Mouse (Mus musculus) kidney, embryonic 15.5 days (tissue): ENCODE measurements around the gene Foxk1. TPM values are rescaled to one million over a fixed set of nuclear protein-coding genes. Genes with fewer than 3 reads are reported as not detected.

Experiments used
- ATAC-seq: fragments of 200-750 bp; cut with Nextera tagmentation; replicated peaks from 2 replicates; pipeline ENCODE4 v1.8.0; 2017; ENCODE audit warnings: moderate TSS enrichment; ENCODE audit not compliant: low FRiP score
- H3K27ac ChIP-seq: fragments of 300-500 bp; sonication (generic); 2 replicates; pipeline ENCODE4 v1.5.1; 2015; ENCODE audit warnings: mild to moderate bottlenecking, inconsistent platforms
- H3K27me3 ChIP-seq: fragments of 300-500 bp; sonication (generic); 2 replicates; pipeline ENCODE4 v1.6.1; 2015; ENCODE audit warnings: inconsistent platforms
- H3K36me3 ChIP-seq: fragments of 300-500 bp; sonication (generic); 2 replicates; pipeline ENCODE4 v1.6.1; 2015; ENCODE audit warnings: inconsistent platforms
- H3K4me1 ChIP-seq: fragments of 300-500 bp; sonication (generic); 2 replicates; pipeline ENCODE4 v1.6.1; 2015; ENCODE audit warnings: inconsistent platforms
- H3K4me2 ChIP-seq: fragments of 300-500 bp; sonication (generic); 2 replicates; pipeline ENCODE4 v1.6.1; 2015; ENCODE audit warnings: moderate library complexity, mild to moderate bottlenecking, inconsistent platforms
- H3K4me3 ChIP-seq: fragments of 300-500 bp; sonication (generic); replicated peaks from 2 replicates; pipeline ENCODE4 v1.5.1; 2015; ENCODE audit warnings: mild to moderate bottlenecking, inconsistent platforms
- H3K9ac ChIP-seq: fragments of 300-500 bp; sonication (generic); 2 replicates; pipeline ENCODE4 v1.6.1; 2015; ENCODE audit warnings: mild to moderate bottlenecking, inconsistent platforms
- H3K9me3 ChIP-seq: fragments of 300-500 bp; sonication (generic); replicated peaks from 2 replicates; pipeline ENCODE4 v1.6.1; 2016; ENCODE audit warnings: inconsistent platforms
- WGBS: fragments of 180-500 bp; shearing (Covaris S2); methylation state at CpG from one replicate; pipeline ENCODE4 v1.1.7; 2015; ENCODE audit warnings: mixed read lengths; 5-methylcytosine and 5-hydroxymethylcytosine counted together
- polyA plus RNA-seq: library from polyadenylated mRNA; unstranded; fragments of >200 nt; fragmentation: Nextera tagmentation; extraction: Ambion mirVana; gene quantifications from 2 replicates; pipeline ENCODE4 v1.2.1, GENCODE M21; 2015

Gene Foxk1
- polyA plus RNA-seq, 1 experiment from 2014 or later = 7.7 TPM

DNA sequence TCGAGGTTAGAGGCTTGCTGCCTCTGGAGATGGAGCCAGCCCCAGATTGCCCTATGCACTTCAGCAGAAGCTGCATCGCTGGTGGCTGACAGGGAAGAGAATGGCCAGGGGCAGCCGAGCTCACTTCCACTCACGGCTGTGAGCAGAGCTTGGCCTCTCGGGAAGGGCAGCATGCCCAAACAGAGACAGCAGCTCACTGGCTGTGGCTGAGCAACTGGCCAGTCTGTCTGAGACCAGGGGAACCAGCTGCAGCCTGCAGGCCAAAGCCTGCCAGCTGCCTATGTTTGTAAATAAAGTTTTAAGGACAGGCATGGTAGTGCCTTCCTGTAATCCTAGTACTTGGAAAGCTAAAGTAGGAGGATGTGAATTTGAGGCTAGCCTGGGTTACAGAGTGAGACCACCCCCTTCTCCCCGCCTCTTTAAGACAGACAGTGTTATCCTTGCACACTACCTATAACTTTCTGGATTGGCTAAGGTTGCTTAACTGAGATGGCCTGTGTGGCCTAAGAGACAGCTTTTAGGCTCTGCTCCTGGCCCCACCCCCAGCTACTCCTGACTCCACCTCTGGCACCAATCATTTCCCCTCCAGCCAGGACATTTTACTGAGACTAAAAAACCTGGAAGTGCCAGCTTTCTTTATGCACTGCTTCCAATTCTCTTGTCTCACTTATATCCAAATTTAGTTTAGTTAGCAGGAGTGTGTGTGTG is 11.5 kb downstream of the Foxk1 start:
- no peak for ATAC-seq
- H3K4me3 ChIP-seq = no peak overlapping the region
- no peaks in the 10 kb centered on the region for H3K9me3 ChIP-seq
- peaks cover 76% of the 10 kb centered on the region for H3K4me1 ChIP-seq
- 68% methylated on average over 6 of the region's 6 CpGs for WGBS
- no peaks in the 10 kb centered on the region for H3K36me3 ChIP-seq
- peak overlapping the region; percentile 76 for H3K27ac ChIP-seq
- no peak overlapping the region for H3K4me2 ChIP-seq
- no peaks in the 10 kb centered on the region for H3K27me3 ChIP-seq
- no peak overlapping the region for H3K9ac ChIP-seq

DNA sequence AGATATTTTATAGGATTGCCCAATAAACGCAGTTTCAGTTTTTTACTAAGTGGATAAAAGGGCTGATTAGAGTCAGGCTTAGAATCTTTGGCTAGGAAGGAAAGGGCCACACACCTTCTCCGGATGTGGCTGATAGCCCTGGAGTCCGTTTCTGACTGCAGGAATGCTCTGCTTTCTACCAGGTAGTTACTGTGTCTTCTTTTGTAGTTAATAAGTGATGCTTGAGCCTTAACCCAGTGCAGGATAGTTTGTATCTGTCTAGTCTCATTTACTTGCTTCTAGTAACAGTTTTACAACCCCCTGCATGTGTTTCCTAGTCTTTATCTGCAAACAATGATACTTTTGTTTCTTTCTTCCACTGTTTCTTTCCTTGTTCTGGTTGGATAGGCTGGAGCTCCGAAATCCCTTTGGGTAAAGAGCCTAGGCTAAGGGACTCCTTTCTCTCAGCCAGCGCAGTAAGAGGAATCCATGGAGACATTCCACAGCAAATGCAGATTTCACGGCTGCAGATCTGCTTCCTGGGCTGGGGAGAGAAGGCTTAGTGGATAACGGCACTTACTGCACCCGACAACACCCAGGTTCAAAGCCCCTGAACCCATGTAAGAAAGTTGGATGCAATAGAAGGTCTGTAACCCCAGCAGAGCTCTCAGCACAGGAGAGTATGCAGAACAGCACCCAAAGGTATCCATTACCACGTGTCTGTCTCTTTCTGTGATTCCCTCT is 12.6 kb downstream of the Foxk1 start:
- H3K4me1 ChIP-seq = peaks cover 82% of the 10 kb centered on the region
- no peak for ATAC-seq
- no peaks in the 10 kb centered on the region for H3K27me3 ChIP-seq
- peak overlapping the region; percentile 76 for H3K27ac ChIP-seq
- 49% methylated on average over 9 of the region's 9 CpGs for WGBS
- H3K36me3 ChIP-seq = peaks cover 2% of the 10 kb centered on the region; the same call in 1 of the 2 replicates
- H3K4me3 ChIP-seq = no peak overlapping the region
- no peak overlapping the region for H3K9ac ChIP-seq
- peak overlapping the region; percentile 29; the same call in 1 of the 2 replicates for H3K4me2 ChIP-seq
- no peaks in the 10 kb centered on the region for H3K9me3 ChIP-seq

DNA sequence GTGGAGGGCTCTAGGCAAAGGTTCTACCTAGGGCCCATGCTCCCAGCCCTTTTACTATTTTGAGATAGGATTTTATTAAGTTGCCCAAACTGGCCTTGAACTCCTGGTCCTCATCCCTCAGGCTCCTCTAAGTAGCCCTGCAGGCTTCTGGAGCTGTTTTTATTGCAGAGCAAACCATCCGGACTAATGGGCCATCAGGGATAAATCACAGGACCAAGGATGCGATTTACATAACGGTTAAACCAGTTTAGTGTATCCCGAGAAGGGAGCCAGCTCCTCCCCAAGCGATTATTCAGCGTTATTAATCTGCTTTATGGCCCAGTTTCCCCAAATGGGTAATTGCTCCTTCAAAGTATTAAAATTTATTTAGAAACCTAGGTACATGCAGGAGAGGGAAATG is 14.1 kb downstream of the Foxk1 start:
- WGBS = 25% methylated on average over 6 of the region's 6 CpGs
- H3K4me3 ChIP-seq = no peak overlapping the region
- peaks cover 14% of the 10 kb centered on the region; the same call in 1 of the 2 replicates for H3K36me3 ChIP-seq
- H3K27ac ChIP-seq = 0 out of 2 replicates have a peak overlapping the region, but pooled peaks have one; percentile 45
- no peaks in the 10 kb centered on the region for H3K27me3 ChIP-seq
- peaks cover 69% of the 10 kb centered on the region for H3K4me1 ChIP-seq
- H3K4me2 ChIP-seq = no peak overlapping the region
- H3K9me3 ChIP-seq = no peaks in the 10 kb centered on the region
- no peak for ATAC-seq
- H3K9ac ChIP-seq = no peak overlapping the region

DNA sequence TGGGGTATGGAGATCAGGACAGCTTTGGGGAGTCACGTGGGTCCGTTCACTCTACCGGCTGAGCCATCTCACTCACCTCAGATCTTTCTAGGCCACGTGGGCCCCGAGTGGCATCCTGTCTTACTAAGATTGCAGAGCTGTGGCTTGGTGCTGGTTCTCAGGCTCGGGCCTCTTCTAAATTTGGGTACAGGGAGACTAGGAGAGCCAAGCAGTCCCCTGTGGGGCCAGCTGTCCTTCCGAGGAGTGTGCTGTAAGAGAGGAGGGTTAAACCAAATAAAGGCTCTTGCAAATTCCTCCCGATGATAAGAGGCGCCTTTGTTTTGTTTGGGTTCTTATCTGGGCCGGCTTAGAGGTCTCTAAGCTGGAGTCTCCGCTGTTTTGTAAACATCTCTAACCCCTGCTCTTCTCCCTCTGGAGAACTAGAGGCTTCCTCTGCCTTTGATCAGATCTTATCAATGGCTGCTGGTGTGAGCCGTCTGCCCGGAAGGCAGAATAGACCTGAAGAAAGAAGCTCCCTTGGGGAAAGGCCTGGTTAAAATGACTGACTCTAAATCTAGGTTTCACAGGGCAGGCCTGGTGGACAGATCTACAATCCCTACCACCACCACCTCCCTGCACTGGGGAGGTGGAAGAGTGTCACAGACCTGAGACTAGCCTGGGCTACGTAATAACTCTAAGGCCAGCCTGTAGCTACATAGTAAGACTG is 14.9 kb downstream of the Foxk1 start:
- H3K27ac ChIP-seq = peak overlapping the region; percentile 23
- 30% methylated on average over 14 of the region's 14 CpGs for WGBS
- H3K9me3 ChIP-seq = no peaks in the 10 kb centered on the region
- no peak overlapping the region for H3K4me2 ChIP-seq
- no peak overlapping the region for H3K4me3 ChIP-seq
- ATAC-seq = no peak
- H3K9ac ChIP-seq = no peak overlapping the region
- H3K36me3 ChIP-seq = peaks cover 21% of the 10 kb centered on the region
- no peaks in the 10 kb centered on the region for H3K27me3 ChIP-seq
- H3K4me1 ChIP-seq = peaks cover 66% of the 10 kb centered on the region

DNA sequence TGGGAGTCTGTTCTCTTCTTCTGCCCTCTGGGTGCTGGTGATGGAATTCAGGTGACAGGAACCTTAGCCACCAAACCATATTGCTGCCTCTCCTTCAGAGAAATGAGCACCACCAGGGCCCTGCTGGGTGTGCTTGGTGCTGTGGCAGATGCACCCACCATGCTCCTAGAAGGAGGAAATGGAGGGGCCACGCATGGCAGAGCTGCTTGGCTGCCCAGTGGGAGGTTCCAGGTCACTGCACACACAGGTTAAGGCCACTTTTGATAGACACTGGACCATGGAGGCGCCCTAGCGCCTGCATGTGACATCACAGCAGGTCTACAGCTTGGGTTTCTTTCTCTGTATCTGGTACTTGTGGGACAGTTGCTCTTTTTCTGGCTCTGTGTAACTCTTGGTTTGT is 15.8 kb downstream of the Foxk1 start:
- Histone ChIP-seq H3K4me3 (no peak overlapping the region), H3K4me2 (0 out of 2 replicates have a peak overlapping the region, but pooled peaks have one; percentile 7), H3K27me3 (no peaks in the 10 kb centered on the region), H3K9ac (no peak overlapping the region), H3K27ac (peak overlapping the region; percentile 23; the same call in 1 of the 2 replicates), H3K4me1 (peaks cover 64% of the 10 kb centered on the region), H3K9me3 (no peaks in the 10 kb centered on the region), H3K36me3 (peaks cover 29% of the 10 kb centered on the region)
- 58% methylated on average over 3 of the region's 3 CpGs for WGBS
- peak; percentile 24 for ATAC-seq

DNA sequence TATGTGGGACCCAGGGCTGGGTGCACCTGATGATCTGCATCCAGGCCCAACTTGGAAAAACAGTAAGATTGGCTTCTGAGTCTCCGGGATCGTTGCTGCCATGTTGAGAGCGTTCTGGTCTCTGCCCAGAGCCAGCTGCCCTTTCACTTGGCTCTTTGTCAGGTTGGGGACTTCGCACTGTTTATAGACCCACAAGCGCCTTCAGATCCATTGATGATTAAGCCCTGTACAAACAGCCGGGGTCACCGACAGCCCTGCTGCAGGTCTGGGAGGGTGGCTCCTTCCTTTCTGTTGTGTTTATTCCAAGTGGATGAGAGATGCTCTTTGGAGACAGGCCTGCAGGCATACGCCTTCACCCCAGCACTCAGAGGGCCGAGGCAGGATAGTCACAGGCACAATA is 16.6 kb downstream of the Foxk1 start:
- Histone ChIP-seq H3K27ac (peak overlapping the region; percentile 15; the same call in 1 of the 2 replicates), H3K36me3 (peaks cover 35% of the 10 kb centered on the region), H3K9me3 (no peaks in the 10 kb centered on the region), H3K9ac (no peak overlapping the region), H3K4me1 (peaks cover 56% of the 10 kb centered on the region), H3K4me3 (no peak overlapping the region), H3K4me2 (no peak overlapping the region), H3K27me3 (no peaks in the 10 kb centered on the region)
- ATAC-seq = 0 out of 2 replicates have a peak, but pooled peaks have one; percentile 13
- 58% methylated on average over 9 of the region's 9 CpGs for WGBS

DNA sequence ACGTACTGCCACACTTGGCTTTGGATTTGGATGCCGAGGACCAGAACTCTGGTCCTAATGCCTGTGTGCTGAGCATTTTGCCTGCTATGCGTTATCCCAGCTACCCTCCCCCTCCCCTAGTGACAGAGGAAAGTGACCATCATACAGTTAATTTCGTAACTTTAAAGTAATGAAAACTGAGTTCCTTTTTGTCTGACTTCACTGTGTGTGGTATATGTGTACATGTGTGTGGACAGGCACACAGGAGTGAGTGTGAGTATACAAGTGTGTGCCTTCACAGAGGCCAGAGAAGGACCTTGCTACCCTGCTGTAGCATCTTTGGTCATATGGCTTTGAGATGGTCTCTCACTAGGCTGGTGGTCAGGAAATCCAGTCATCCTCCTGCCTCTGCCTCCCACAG is 17.1 kb downstream of the Foxk1 start:
- Histone ChIP-seq H3K4me1 (peaks cover 53% of the 10 kb centered on the region), H3K9me3 (no peaks in the 10 kb centered on the region), H3K9ac (no peak overlapping the region), H3K4me3 (no peak overlapping the region), H3K27ac (no peak overlapping the region), H3K36me3 (peaks cover 35% of the 10 kb centered on the region), H3K4me2 (no peak overlapping the region), H3K27me3 (no peaks in the 10 kb centered on the region)
- 89% methylated on average over 4 of the region's 4 CpGs for WGBS
- no peak for ATAC-seq

DNA sequence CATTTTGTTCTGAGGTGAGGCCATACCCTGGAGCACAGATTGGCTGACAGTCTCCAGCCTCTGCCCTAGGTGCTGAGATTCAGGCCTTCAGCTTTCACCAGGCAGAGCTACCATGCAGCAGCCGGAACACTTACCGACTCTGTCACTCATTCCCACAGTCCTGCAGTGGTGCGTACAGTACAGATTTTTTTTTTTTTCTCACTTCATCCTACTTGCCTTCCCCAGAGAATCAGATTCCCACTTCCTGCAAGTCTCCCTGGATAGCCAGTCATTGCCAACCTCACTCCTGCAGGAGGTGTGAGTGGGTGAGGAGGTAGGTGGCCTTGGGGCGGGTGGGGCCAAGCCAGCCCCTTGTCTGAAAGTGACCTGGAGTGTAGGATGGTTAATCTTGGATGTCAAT is 19.0 kb downstream of the Foxk1 start:
- 86% methylated on average over 4 of the region's 4 CpGs for WGBS

DNA sequence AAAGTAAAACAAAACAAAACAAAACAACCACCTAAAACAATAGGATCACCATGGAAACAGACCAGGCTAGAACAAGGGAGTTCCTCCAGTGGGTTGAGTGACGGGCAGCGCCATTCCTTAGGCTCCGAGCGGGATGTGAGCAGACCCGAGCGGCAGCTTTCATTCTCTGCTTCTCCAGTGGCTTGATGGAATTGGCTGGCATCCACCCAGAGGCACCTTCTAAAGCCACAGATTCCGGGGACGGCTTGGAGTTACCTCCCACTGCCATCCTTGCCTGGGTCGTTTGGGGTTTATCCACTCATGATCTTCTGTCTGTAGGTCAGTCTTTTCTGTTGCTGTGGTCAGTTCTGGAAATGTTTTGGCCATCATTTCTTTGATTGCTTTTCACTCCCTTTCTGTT is 19.6 kb downstream of the Foxk1 start:
- peaks cover 53% of the 10 kb centered on the region for H3K4me1 ChIP-seq
- H3K36me3 ChIP-seq = peaks cover 35% of the 10 kb centered on the region
- no peak for ATAC-seq
- H3K27me3 ChIP-seq = no peaks in the 10 kb centered on the region
- no peaks in the 10 kb centered on the region for H3K9me3 ChIP-seq
- H3K4me3 ChIP-seq = no peak overlapping the region
- H3K9ac ChIP-seq = no peak overlapping the region
- WGBS = 89% methylated on average over 9 of the region's 9 CpGs
- no peak overlapping the region for H3K27ac ChIP-seq
- no peak overlapping the region for H3K4me2 ChIP-seq

More for the DNA sequence above, 19.0 kb downstream of the Foxk1 start:
- H3K27ac ChIP-seq = no peak overlapping the region
- H3K9me3 ChIP-seq = no peaks in the 10 kb centered on the region
- H3K27me3 ChIP-seq = no peaks in the 10 kb centered on the region
- no peak overlapping the region for H3K4me2 ChIP-seq
- peaks cover 35% of the 10 kb centered on the region for H3K36me3 ChIP-seq
- no peak for ATAC-seq
- H3K4me1 ChIP-seq = peaks cover 53% of the 10 kb centered on the region
- H3K4me3 ChIP-seq = no peak overlapping the region
- no peak overlapping the region for H3K9ac ChIP-seq

DNA sequence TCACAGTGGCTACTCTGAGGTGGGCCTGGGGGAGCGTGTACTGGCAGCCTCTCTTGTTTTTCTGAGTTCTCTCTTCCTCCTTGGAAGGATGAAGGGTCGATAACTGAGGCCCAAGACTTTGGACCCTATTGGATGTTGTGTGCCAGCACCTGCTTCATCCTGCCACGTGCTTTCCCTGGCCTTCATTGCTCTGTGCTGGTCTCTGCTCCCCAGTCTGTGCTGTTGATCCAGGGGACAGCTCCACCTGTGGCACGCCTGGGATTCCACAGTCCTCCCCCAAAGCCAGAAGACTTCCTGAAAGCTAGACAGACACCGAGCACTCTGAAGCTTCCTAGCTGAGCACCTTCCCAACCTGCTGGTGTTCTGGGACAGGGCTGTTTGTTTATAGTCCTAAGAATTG is 20.6 kb downstream of the Foxk1 start:
- no peaks in the 10 kb centered on the region for H3K9me3 ChIP-seq
- no peak overlapping the region for H3K9ac ChIP-seq
- H3K27me3 ChIP-seq = no peaks in the 10 kb centered on the region
- peaks cover 52% of the 10 kb centered on the region for H3K4me1 ChIP-seq
- WGBS = 85% methylated on average over 5 of the region's 5 CpGs
- H3K36me3 ChIP-seq = peaks cover 35% of the 10 kb centered on the region
- H3K4me3 ChIP-seq = no peak overlapping the region
- no peak overlapping the region for H3K4me2 ChIP-seq
- ATAC-seq = no peak
- H3K27ac ChIP-seq = no peak overlapping the region

DNA sequence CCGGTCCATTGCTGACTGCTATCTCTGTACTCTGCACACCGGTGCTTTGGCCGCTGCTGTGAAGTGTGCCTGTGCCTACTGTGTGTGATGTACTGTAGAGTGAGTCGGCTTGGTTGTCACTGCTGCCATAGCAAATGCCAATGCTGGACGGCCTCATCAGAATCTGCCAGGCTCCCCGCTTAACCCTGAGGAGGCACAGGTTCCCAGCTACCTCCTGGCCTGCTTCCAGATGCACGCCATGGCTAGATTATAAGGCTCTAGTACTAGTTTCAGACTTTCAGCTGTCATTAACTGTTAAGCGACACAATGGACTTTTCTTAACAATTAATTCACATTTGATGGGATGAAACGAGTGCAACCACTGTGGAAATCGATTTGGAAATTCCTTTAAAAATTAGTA is 21.8 kb downstream of the Foxk1 start:
- Histone ChIP-seq H3K9me3 (no peaks in the 10 kb centered on the region), H3K27me3 (no peaks in the 10 kb centered on the region), H3K9ac (no peak overlapping the region), H3K4me3 (no peak overlapping the region), H3K36me3 (peaks cover 35% of the 10 kb centered on the region), H3K4me2 (no peak overlapping the region), H3K4me1 (peaks cover 52% of the 10 kb centered on the region), H3K27ac (no peak overlapping the region)
- ATAC-seq = no peak
- WGBS = 93% methylated on average over 10 of the region's 10 CpGs

DNA sequence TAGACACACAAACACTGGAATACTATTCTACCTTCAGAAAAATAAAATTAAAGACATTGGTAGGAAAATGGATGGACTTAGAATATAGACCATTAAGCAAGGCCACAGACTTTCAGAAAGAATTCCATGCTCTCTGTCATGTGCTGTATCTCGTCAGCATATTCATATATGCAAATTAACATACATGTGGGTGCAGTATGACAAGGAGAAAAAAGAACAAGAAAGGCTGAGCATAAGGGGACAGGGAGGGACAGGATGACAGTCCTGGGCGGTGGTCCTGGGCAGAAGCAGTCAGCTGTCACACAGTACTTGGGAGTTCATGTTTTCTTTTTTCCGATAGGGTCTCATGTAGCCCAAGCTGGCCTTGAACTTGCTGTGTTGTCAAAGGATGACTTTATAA is 22.4 kb downstream of the Foxk1 start:
- Histone ChIP-seq H3K27ac (peak overlapping the region; percentile 93; the same call in 1 of the 2 replicates), H3K9me3 (no peaks in the 10 kb centered on the region), H3K27me3 (no peaks in the 10 kb centered on the region), H3K36me3 (peaks cover 33% of the 10 kb centered on the region), H3K4me2 (peak overlapping the region; percentile 33; the same call in 1 of the 2 replicates), H3K4me3 (no peak overlapping the region), H3K9ac (no peak overlapping the region), H3K4me1 (peaks cover 50% of the 10 kb centered on the region)
- WGBS = 44% methylated on average over 3 of the region's 3 CpGs
- no peak for ATAC-seq
